Comparison of ENCODE assay signal across 8 mouse cellular contexts in genomic region chr10:128061109-128061508, GRCm38 (mm10). TPM values are rescaled to one million over a fixed set of nuclear protein-coding genes. Genes with fewer than 3 reads are reported as not detected.
DNase-seq lines count a peak whose midpoint lies in the region; ATAC-seq and TF ChIP-seq lines count a peak whose summit lies in the region.

No protein-coding gene starts in this region.

- H3K9ac ChIP-seq in forebrain, embryonic 16.5 days (replicated peaks; ENCODE audit: low read depth, low read length): no peak overlapping the region
- peak overlapping the region; percentile 96 for H3K9ac ChIP-seq in liver, embryonic 12.5 days

- WGBS in forebrain, embryonic 16.5 days: 84% methylated on average over 5 of the region's 5 CpGs
- 43% methylated on average over 5 of the region's 5 CpGs for WGBS in liver, embryonic 12.5 days (ENCODE audit: insufficient replicate concordance)

- no peak for TF ChIP-seq CTCF in C2C12 (IDR thresholded peaks at IDR 0.05; ENCODE audit: control insufficient read depth, insufficient read depth, insufficient read length)

- peaks cover 50% of the 10 kb centered on the region for H3K36me3 ChIP-seq in erythroblast, embryonic 14.5 days (ENCODE audit: control insufficient read depth)
- peaks cover 55% of the 10 kb centered on the region for H3K36me3 ChIP-seq in C2C12 (ENCODE audit: control insufficient read depth, insufficient read depth)
- H3K36me3 ChIP-seq in forebrain, embryonic 16.5 days (ENCODE audit: control insufficient read depth, insufficient read depth): no peaks in the 10 kb centered on the region; the same call in 1 of the 2 replicates
- H3K36me3 ChIP-seq in liver, embryonic 12.5 days: peaks cover 48% of the 10 kb centered on the region

- H3K79me2 ChIP-seq in C2C12 (ENCODE audit: control insufficient read depth, insufficient read depth): peaks cover 83% of the 10 kb centered on the region

- DNase-seq in frontal cortex, postnatal 14 days (ENCODE audit: low spot score in 2 of 2): no peak
- no peak for DNase-seq in yolk sac, embryonic 10.5 days (ENCODE audit: low spot score)
- no peak for DNase-seq in spleen, postnatal 14 days (ENCODE audit: low spot score in 2 of 2)

- H3K4me1 ChIP-seq in erythroblast, embryonic 14.5 days (ENCODE audit: control insufficient read depth): peaks cover 61% of the 10 kb centered on the region
- peaks cover 20% of the 10 kb centered on the region for H3K4me1 ChIP-seq in forebrain, embryonic 16.5 days (replicated peaks; ENCODE audit: control insufficient read depth, insufficient read depth, low read length)
- peaks cover 60% of the 10 kb centered on the region for H3K4me1 ChIP-seq in liver, embryonic 12.5 days

- H3K27ac ChIP-seq in forebrain, embryonic 16.5 days (ENCODE audit: low read length): no peak overlapping the region
- H3K27ac ChIP-seq in liver, embryonic 12.5 days: peak overlapping the region; percentile 99

- no peak for ATAC-seq in erythroblast, adult 5-6 weeks (replicated peaks; ENCODE audit: low FRiP score, poor library complexity, severe bottlenecking)
- no peak for ATAC-seq in forebrain, embryonic 16.5 days
- no peak for ATAC-seq in liver, embryonic 12.5 days

- peak overlapping the region; percentile 99 for H3K4me3 ChIP-seq in erythroblast, embryonic 14.5 days (replicated peaks)
- H3K4me3 ChIP-seq in C2C12 (ENCODE audit: insufficient read depth, poor library complexity, severe bottlenecking): peak overlapping the region; percentile 96
- H3K4me3 ChIP-seq in forebrain, embryonic 16.5 days (replicated peaks; ENCODE audit: low read length): no peak overlapping the region
- H3K4me3 ChIP-seq in liver, embryonic 12.5 days: peak overlapping the region; percentile 84

- H3ac ChIP-seq in C2C12 (ENCODE audit: control insufficient read depth, insufficient read length, low read depth): peak overlapping the region; percentile 74

- H3K4me2 ChIP-seq in forebrain, embryonic 16.5 days (ENCODE audit: low read length): peak overlapping the region; percentile 81
- H3K4me2 ChIP-seq in liver, embryonic 12.5 days: peak overlapping the region; percentile 96

- peaks cover 68% of the 10 kb centered on the region for H3K79me3 ChIP-seq in C2C12 (ENCODE audit: low read depth)

- H3K27me3 ChIP-seq in erythroblast, embryonic 14.5 days (ENCODE audit: control insufficient read depth): no peaks in the 10 kb centered on the region
- H3K27me3 ChIP-seq in C2C12 (ENCODE audit: control insufficient read depth, insufficient read depth, insufficient read length): no peaks in the 10 kb centered on the region
- no peaks in the 10 kb centered on the region for H3K27me3 ChIP-seq in forebrain, embryonic 16.5 days (replicated peaks; ENCODE audit: control insufficient read depth, insufficient read depth, low read length)
- H3K27me3 ChIP-seq in liver, embryonic 12.5 days (replicated peaks): no peaks in the 10 kb centered on the region

- no peaks in the 10 kb centered on the region for H3K9me3 ChIP-seq in erythroblast, embryonic 14.5 days (ENCODE audit: control insufficient read depth, low read length)
- no peaks in the 10 kb centered on the region for H3K9me3 ChIP-seq in forebrain, embryonic 16.5 days (ENCODE audit: control insufficient read depth, low read length)
- no peaks in the 10 kb centered on the region for H3K9me3 ChIP-seq in liver, embryonic 12.5 days (replicated peaks)

TF ChIP-seq in C2C12, 6 proteins besides CTCF, POLR2A, EP300 and RAD21:
- TF ChIP-seq MYOD1 (IDR thresholded peaks at IDR 0.05; ENCODE audit: control insufficient read depth, insufficient read length, low read depth) (no peak), CEBPB (IDR thresholded peaks at IDR 0.05; ENCODE audit: low read depth) (no peak), MAX (IDR thresholded peaks at IDR 0.05) (no peak), USF1 (IDR thresholded peaks at IDR 0.05; ENCODE audit: low read depth) (no peak), FOSL1 (IDR thresholded peaks at IDR 0.05; ENCODE audit: insufficient read depth, low read length, poor library complexity, severe bottlenecking) (no peak), MYOG (IDR thresholded peaks at IDR 0.05; ENCODE audit: control insufficient read depth, extremely low read depth, insufficient read length) (no peak)

RNA-seq across cellular contexts. Expression of gene Ptges3, which starts 2.4 kb away (rescaled TPM):
- polyA plus RNA-seq in erythroblast, embryonic 14.5 days (2012): 8.6 and 11.8 TPM in 2 replicates
- total RNA-seq in erythroblast, adult 5-6 weeks (2015; ENCODE audit: low replicate concordance): 44.0 and 46.6 TPM in 2 replicates
- 65.1 and 65.8 TPM in 2 replicates for total RNA-seq in erythroblast, adult 5-6 weeks (2017; ENCODE audit: low replicate concordance)
- 133 TPM for polyA plus RNA-seq in C2C12 (2012; fragmentation: generic; extraction: Trizol)
- polyA plus RNA-seq in forebrain, embryonic 16.5 days (2015; fragmentation: Nextera tagmentation; extraction: Ambion mirVana): 395 and 436 TPM in 2 replicates
- 406 and 407 TPM in 2 replicates for polyA plus RNA-seq in liver, embryonic 12.5 days (2016; fragmentation: Nextera tagmentation; extraction: Ambion mirVana)

RNA-seq across cellular contexts. Expression of gene Atp5b, which starts 22.0 kb away (rescaled TPM):
- polyA plus RNA-seq in erythroblast, embryonic 14.5 days (2012): 152 and 224 TPM in 2 replicates
- total RNA-seq in erythroblast, adult 5-6 weeks (2015; ENCODE audit: low replicate concordance): 477 and 544 TPM in 2 replicates
- 410 and 537 TPM in 2 replicates for total RNA-seq in erythroblast, adult 5-6 weeks (2017; ENCODE audit: low replicate concordance)
- polyA plus RNA-seq in C2C12 (2012; fragmentation: generic; extraction: Trizol): 3,917 TPM
- 2,097 and 2,145 TPM in 2 replicates for polyA plus RNA-seq in forebrain, embryonic 16.5 days (2015; fragmentation: Nextera tagmentation; extraction: Ambion mirVana)
- 2,130 and 2,180 TPM in 2 replicates for polyA plus RNA-seq in liver, embryonic 12.5 days (2016; fragmentation: Nextera tagmentation; extraction: Ambion mirVana)

RNA-seq across cellular contexts. Expression of gene Naca, which starts 25.7 kb away (rescaled TPM):
- 10.5 and 11.0 TPM in 2 replicates for polyA plus RNA-seq in erythroblast, embryonic 14.5 days (2012)
- total RNA-seq in erythroblast, adult 5-6 weeks (2015; ENCODE audit: low replicate concordance): 219 and 262 TPM in 2 replicates
- total RNA-seq in erythroblast, adult 5-6 weeks (2017; ENCODE audit: low replicate concordance): 350 and 361 TPM in 2 replicates
- 936 TPM for polyA plus RNA-seq in C2C12 (2012; fragmentation: generic; extraction: Trizol)
- 545 and 574 TPM in 2 replicates for polyA plus RNA-seq in forebrain, embryonic 16.5 days (2015; fragmentation: Nextera tagmentation; extraction: Ambion mirVana)
- 666 and 682 TPM in 2 replicates for polyA plus RNA-seq in liver, embryonic 12.5 days (2016; fragmentation: Nextera tagmentation; extraction: Ambion mirVana)

RNA-seq across cellular contexts. Expression of gene Baz2a, which starts 30.3 kb away (rescaled TPM):
- polyA plus RNA-seq in erythroblast, embryonic 14.5 days (2012): 3.2 and 3.6 TPM in 2 replicates
- total RNA-seq in erythroblast, adult 5-6 weeks (2015; ENCODE audit: low replicate concordance): 80.3 and 86.5 TPM in 2 replicates
- 71.0 and 73.5 TPM in 2 replicates for total RNA-seq in erythroblast, adult 5-6 weeks (2017; ENCODE audit: low replicate concordance)
- polyA plus RNA-seq in C2C12 (2012; fragmentation: generic; extraction: Trizol): 8.2 TPM
- 8.4 and 10.0 TPM in 2 replicates for polyA plus RNA-seq in forebrain, embryonic 16.5 days (2015; fragmentation: Nextera tagmentation; extraction: Ambion mirVana)
- 8.0 and 8.6 TPM in 2 replicates for polyA plus RNA-seq in liver, embryonic 12.5 days (2016; fragmentation: Nextera tagmentation; extraction: Ambion mirVana)

RNA-seq across cellular contexts. Expression of gene Prim1, which starts 46.1 kb away (rescaled TPM):
- 1.3 TPM in 2 replicates for polyA plus RNA-seq in erythroblast, embryonic 14.5 days (2012)
- total RNA-seq in erythroblast, adult 5-6 weeks (2015; ENCODE audit: low replicate concordance): 37.6 and 56.5 TPM in 2 replicates
- total RNA-seq in erythroblast, adult 5-6 weeks (2017; ENCODE audit: low replicate concordance): 44.7 and 56.1 TPM in 2 replicates
- polyA plus RNA-seq in C2C12 (2012; fragmentation: generic; extraction: Trizol): 27.8 TPM
- polyA plus RNA-seq in forebrain, embryonic 16.5 days (2015; fragmentation: Nextera tagmentation; extraction: Ambion mirVana): 57.8 and 59.8 TPM in 2 replicates
- polyA plus RNA-seq in liver, embryonic 12.5 days (2016; fragmentation: Nextera tagmentation; extraction: Ambion mirVana): 88.9 and 93.3 TPM in 2 replicates

Comparison
In these comparisons a context has a peak if more than half of its experiments do, and no peak if none do; other contexts are left out.
1. RNA of gene Ptges3, which starts 2.4 kb away (polyA plus RNA-seq): 406 to 407 TPM in liver, embryonic 12.5 days, 395 to 436 TPM in forebrain, embryonic 16.5 days and 133 TPM in C2C12 (single experiment); 8.6 to 11.8 TPM in erythroblast, embryonic 14.5 days; every median in the first group is over 10 times any median in the second.
2. RNA of gene Naca, which starts 25.7 kb away (polyA plus RNA-seq): 936 TPM in C2C12 (single experiment), 666 to 682 TPM in liver, embryonic 12.5 days and 545 to 574 TPM in forebrain, embryonic 16.5 days; 10.5 to 11.0 TPM in erythroblast, embryonic 14.5 days; every median in the first group is over 10 times any median in the second.